Mouse (Mus musculus) hindbrain, embryonic 13.5 days (tissue): ENCODE results near the gene Stap1. TPM values are rescaled to one million over a fixed set of nuclear protein-coding genes. Genes with fewer than 3 reads are reported as not detected.

Experiments used
- polyA plus RNA-seq: library from polyadenylated mRNA; unstranded; fragments of >200 nt; fragmentation: Nextera tagmentation; extraction: Ambion mirVana; gene quantifications from 2 replicates; pipeline ENCODE4 v1.2.1, GENCODE M21; 2015

Gene Stap1
- polyA plus RNA-seq, 1 experiment from 2014 or later = 0.32 TPM

Other genes starting within 250 kb of the Stap1 start
- gene Cenpc1, start 6.2 kb upstream of the Stap1 start, polyA plus RNA-seq = 38.0 and 40.4 TPM in 2 replicates
- 13.6 and 14.1 TPM in 2 replicates for gene Uba6, start 101.1 kb downstream of the Stap1 start, polyA plus RNA-seq
- not detected in 2 replicates for gene Gnrhr, start 126.2 kb downstream of the Stap1 start, polyA plus RNA-seq
- not detected in 2 replicates for gene Tmprss11c, start 217.6 kb downstream of the Stap1 start, polyA plus RNA-seq